Mouse (Mus musculus) bone marrow, adult 2 months (tissue): Measurements from ENCODE around the gene Anks3. TPM values are rescaled to one million over a fixed set of nuclear protein-coding genes. Genes with fewer than 3 reads are reported as not detected.

Experiments used
- H3K27ac ChIP-seq: fragments of 200-500 bp; 2 replicates; pipeline ENCODE4 v1.5.1; 2012; ENCODE audit warnings: low read depth, mild to moderate bottlenecking, control low read depth, inconsistent platforms, low read length; ENCODE audit not compliant: control insufficient read depth, poor library complexity, insufficient read depth
- H3K4me1 ChIP-seq: fragments of 200-500 bp; 2 replicates; pipeline ENCODE4 v1.6.1; 2011; ENCODE audit warnings: low read length; ENCODE audit not compliant: control insufficient read depth, insufficient read depth
- H3K4me3 ChIP-seq: fragments of 200-500 bp; replicated peaks from 2 replicates; pipeline ENCODE3; 2011; ENCODE audit warnings: mild to moderate bottlenecking, low read depth, low read length, control low read depth; ENCODE audit not compliant: control insufficient read depth
- CTCF ChIP-seq: fragments of 200-500 bp; IDR thresholded peaks from 2 replicates; pipeline ENCODE4 v1.5.1; 2011; ENCODE audit warnings: low read length, control low read depth; ENCODE audit not compliant: control insufficient read depth, insufficient read depth
- POLR2A ChIP-seq: fragments of 200-500 bp; IDR thresholded peaks from 2 replicates; pipeline ENCODE4 v1.6.1; 2011; ENCODE audit warnings: low read depth, mild to moderate bottlenecking, control low read depth, low read length, borderline replicate concordance; ENCODE audit not compliant: control insufficient read depth
- WGBS: fragments of 180-500 bp; shearing (Covaris S2); methylation state at CpG from one replicate; pipeline ENCODE4 v1.1.7; 2018; 5-methylcytosine and 5-hydroxymethylcytosine counted together
- polyA plus RNA-seq: library from polyadenylated mRNA; stranded (reverse); fragments of >200 nt; gene quantifications from 2 replicates; pipeline ENCODE4 v1.2.4, GENCODE M21; 2011; ENCODE audit warnings: low replicate concordance; ENCODE audit not compliant: missing spikeins, insufficient read depth, insufficient read length

Gene Anks3
- polyA plus RNA-seq, 1 experiment: 45.4 TPM

GRCm38 (mm10) chr16:5007067-5007466, 43.1 kb upstream of the Anks3 start, which contains the start of gene Smim22:
Gene Smim22 (plus strand): TSS chr16:5007288.
- H3K27ac ChIP-seq: no peak within 1 kb of the TSS

GRCm38 (mm10) chr16:5000611-5001010, 36.6 kb upstream of the Anks3 start:
- WGBS: 39% methylated on average over 3 of the region's 3 CpGs
- H3K4me3 ChIP-seq: no peak overlapping the region

More at GRCm38 (mm10) chr16:5007067-5007466, 43.1 kb upstream of the Anks3 start, which contains the start of gene Smim22:
- TF ChIP-seq POLR2A (no peak), CTCF (no peak)
- no peak within 1 kb of the TSS for H3K4me3 ChIP-seq
- WGBS: 88% methylated on average over 5 of the region's 5 CpGs
- H3K4me1 ChIP-seq: peaks cover 3% of the 10 kb centered on the region

DNA sequence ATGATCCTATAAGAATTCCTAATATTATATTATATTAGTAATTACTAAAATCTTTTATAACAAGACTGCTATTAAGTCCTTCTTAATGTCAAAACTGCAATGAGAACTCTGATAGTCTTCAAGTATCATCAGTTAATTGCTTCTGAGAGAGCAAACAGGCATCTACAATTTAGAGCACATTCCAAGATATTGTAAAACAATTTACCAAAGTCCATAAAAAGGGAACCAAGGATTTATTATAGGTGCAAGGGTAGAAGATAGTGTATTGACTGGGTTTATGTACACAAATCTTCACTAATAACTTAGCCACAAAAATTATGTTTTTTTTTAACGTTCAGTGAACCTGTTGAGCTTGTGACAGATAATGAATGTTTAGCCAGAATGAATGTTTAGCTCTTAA, 35.0 kb upstream of the Anks3 start:
- 73% methylated on average over 1 of the region's 1 CpGs for WGBS
- TF ChIP-seq POLR2A (no peak), CTCF (no peak)
- Histone ChIP-seq H3K4me1 (no peaks in the 10 kb centered on the region), H3K4me3 (no peak overlapping the region), H3K27ac (no peak overlapping the region)

More at GRCm38 (mm10) chr16:5000611-5001010, 36.6 kb upstream of the Anks3 start:
- H3K4me1 ChIP-seq: no peaks in the 10 kb centered on the region
- no peak overlapping the region for H3K27ac ChIP-seq
- TF ChIP-seq POLR2A (no peak), CTCF (no peak)

GRCm38 (mm10) chr16:4997553-4997952, 33.5 kb upstream of the Anks3 start, which contains the start of gene Sept12:
Gene Sept12 (minus strand): TSS chr16:4997852.
- WGBS: 67% methylated on average over 3 of the region's 3 CpGs
- TF ChIP-seq CTCF (no peak), POLR2A (no peak)
- no peak within 1 kb of the TSS for H3K4me3 ChIP-seq
- H3K4me1 ChIP-seq: no peaks in the 10 kb centered on the region
- H3K27ac ChIP-seq: no peak within 1 kb of the TSS

DNA sequence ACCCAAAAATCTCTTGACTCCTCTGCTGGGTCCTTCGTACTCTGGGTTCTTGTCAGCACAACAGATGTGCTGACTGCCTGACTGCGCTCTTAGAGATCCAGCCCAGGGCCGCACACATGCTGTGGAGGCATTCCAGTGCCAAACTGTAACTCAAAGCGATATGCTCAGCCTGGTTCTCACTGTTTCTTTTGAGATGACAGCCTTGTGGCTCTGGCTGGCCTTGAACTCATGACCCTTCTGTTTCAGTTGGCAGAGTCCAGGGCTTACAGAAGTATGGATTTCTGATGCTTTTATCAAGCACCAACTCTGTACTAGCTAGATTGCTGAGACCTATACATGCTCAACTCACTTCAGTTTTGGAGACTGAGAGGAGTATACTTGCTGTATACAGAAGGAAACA, 29.3 kb upstream of the Anks3 start:
- no peaks in the 10 kb centered on the region for H3K4me1 ChIP-seq
- 85% methylated on average over 4 of the region's 4 CpGs for WGBS
- TF ChIP-seq POLR2A (no peak), CTCF (no peak)
- no peak overlapping the region for H3K27ac ChIP-seq
- no peak overlapping the region for H3K4me3 ChIP-seq

DNA sequence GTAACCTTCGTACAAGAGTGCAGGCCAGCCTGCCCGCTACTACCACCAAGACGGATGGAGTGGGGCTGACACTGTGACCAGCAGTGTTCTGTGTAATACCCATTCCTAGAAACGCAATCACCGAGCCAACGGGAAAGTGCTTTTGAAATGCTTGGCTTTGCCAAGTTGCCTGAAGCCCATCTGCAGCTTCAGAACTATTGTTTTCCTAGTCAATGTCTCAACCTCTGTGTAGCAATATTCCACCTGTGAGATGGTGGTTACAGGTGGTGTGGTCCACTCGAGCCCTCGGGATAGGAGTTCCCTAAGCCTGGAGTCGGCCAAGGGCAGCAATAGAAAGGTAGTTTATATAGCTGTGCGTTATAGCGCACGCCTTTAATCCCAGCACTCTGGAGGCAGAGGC, 20.7 kb upstream of the Anks3 start:
- no peak overlapping the region for H3K4me3 ChIP-seq
- no peak overlapping the region for H3K27ac ChIP-seq
- WGBS: 83% methylated on average over 12 of the region's 12 CpGs
- no peaks in the 10 kb centered on the region; the same call in none of the 2 replicates for H3K4me1 ChIP-seq
- TF ChIP-seq POLR2A (no peak), CTCF (no peak)

DNA sequence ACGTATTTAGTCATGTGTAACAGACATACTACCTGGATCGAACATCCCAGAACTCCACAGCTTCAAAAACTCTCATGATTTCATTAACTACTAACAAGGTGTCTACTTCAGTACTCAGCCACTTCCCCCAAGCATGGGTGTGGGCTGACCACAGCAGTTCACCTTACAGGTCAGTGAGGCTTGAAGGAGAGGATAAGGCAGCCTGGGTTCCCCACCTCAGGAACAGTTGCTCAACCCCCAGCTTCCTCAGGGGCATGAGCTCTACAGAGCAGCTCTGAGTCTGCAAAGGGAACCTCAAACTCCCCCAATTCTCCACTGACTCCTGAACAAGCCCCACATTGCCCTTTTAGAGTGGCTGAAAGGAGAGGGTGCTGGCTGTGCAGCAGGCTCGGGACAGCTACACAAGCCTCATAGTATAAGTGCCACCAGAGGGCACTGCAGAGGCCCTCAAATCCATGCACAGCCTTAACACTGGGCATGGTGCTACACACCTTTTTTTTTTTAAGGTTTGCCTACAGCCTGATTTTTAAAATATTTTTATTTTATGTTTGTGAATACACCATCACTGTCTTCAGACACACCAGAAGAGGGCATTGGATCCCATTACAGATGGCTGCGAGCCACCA, 15.9 kb upstream of the Anks3 start:
- TF ChIP-seq POLR2A (no peak), CTCF (peak; percentile 63)
- 67% methylated on average over 4 of the region's 4 CpGs for WGBS
- peaks cover 3% of the 10 kb centered on the region for H3K4me1 ChIP-seq
- no peak overlapping the region for H3K4me3 ChIP-seq
- 0 out of 2 replicates have a peak overlapping the region, but pooled peaks have one; percentile 17 for H3K27ac ChIP-seq

- no peak overlapping the region for H3K4me3 ChIP-seq
- peaks cover 3% of the 10 kb centered on the region for H3K4me1 ChIP-seq
- 59% methylated on average over 5 of the region's 5 CpGs for WGBS
- H3K27ac ChIP-seq: 0 out of 2 replicates have a peak overlapping the region, but pooled peaks have one; percentile 4
- TF ChIP-seq CTCF: no peak
- TF ChIP-seq POLR2A: no peak
Measured at GRCm38 (mm10) chr16:4978275-4979051, 14.5 kb upstream of the Anks3 start.
